ENCODE assay signal across 9 mouse cellular contexts in the genomic region with DNA sequence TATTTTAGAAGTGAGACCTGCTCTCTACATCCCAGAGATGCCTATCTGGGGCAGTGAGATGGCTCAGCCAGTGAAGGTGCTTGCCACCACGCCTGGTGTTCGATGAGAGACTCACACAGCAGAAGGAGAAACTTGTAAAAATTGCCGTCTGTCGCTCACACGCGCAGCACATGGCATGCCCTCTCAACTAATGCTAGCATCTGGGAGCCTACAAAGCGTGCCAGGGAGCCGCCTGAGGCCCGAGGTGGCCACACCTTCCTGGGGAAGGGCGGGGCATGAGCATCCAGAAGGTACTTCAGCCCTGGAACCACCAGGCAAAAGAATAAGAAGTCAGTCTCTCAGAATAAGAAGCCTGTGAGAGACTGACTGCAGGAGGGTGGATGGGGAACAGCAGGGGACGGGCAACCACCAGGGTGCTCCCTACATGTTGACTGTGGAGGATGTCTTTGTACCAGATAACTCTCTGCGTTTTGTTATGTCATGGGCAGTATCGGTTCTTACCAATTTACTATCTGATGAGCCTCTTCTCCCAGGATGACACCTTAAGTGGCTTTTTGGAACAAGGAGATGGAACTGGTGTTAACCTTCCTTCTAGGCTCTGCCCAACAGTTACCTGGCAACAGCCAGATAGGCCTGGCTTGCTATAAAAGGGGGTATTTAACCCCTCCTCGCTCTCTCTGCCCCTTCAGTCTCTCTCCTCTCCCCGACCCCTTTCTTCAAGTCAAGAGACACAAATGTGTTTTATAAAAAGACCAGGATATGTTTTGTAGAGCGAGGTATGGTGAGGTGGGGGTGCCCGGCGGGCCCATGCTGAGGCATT. TPM values are rescaled to one million over a fixed set of nuclear protein-coding genes. Genes with fewer than 3 reads are reported as not detected.
A peak's percentile ranks its signal among the peaks of the same experiment; 100 is the strongest.
DNase-seq lines count a peak whose midpoint lies in the region; ATAC-seq and TF ChIP-seq lines count a peak whose summit lies in the region.
"Had no signal": no experiment of that assay in that cellular context is flagged by ENCODE, and none has a peak within 500 bp of the region (broad histone marks: within the 10 kb centered on the region; RNA-seq: fewer than 3 reads in every experiment).

No protein-coding gene starts in this region.

- no peaks in the 10 kb centered on the region for H3K36me3 ChIP-seq in forebrain, postnatal 0 days (ENCODE audit: insufficient read depth)
- no peaks in the 10 kb centered on the region for H3K36me3 ChIP-seq in liver, embryonic 15.5 days (replicated peaks)
- H3K36me3 ChIP-seq: limb, embryonic 15.5 days had no signal

- no peak overlapping the region for H3K4me3 ChIP-seq in forebrain, postnatal 0 days (ENCODE audit: low read depth, low read length)
- no peak overlapping the region for H3K4me3 ChIP-seq in liver, embryonic 15.5 days (replicated peaks)
- H3K4me3 ChIP-seq: limb, embryonic 15.5 days had no signal

- H3K9me3 ChIP-seq in forebrain, postnatal 0 days (ENCODE audit: low read length) = no peaks in the 10 kb centered on the region
- H3K9me3 ChIP-seq in liver, embryonic 15.5 days (replicated peaks) = no peaks in the 10 kb centered on the region
- H3K9me3 ChIP-seq: limb, embryonic 15.5 days had no signal

- DNase-seq in ES-CJ7 (ENCODE audit: low read depth, low spot score) = peak; percentile 49
- DNase-seq in ZHBTc4 (ENCODE audit: low read depth, low spot score) = peak; percentile 81
- DNase-seq in forebrain, postnatal 0 days = peak; percentile 58
- DNase-seq in thymus, postnatal 25 days = no peak
- DNase-seq in cerebellum, adult 8-10 months = no peak
- DNase-seq: gastrocnemius, postnatal 14 days had no signal

- peak overlapping the region; percentile 79 for H3K27ac ChIP-seq in forebrain, postnatal 0 days (ENCODE audit: low read depth, low read length)
- H3K27ac ChIP-seq in liver, embryonic 15.5 days (replicated peaks) = peak overlapping the region; percentile 42; the same call in 1 of the 2 replicates
- H3K27ac ChIP-seq: limb, embryonic 15.5 days had no signal

- peak overlapping the region; percentile 33 for H3K4me2 ChIP-seq in forebrain, postnatal 0 days (ENCODE audit: low read depth)
- peak overlapping the region; percentile 44 for H3K4me2 ChIP-seq in liver, embryonic 15.5 days
- H3K4me2 ChIP-seq: limb, embryonic 15.5 days had no signal

- H3K27me3 ChIP-seq in forebrain, postnatal 0 days (ENCODE audit: insufficient read depth, low read length) = no peaks in the 10 kb centered on the region
- peaks cover 13% of the 10 kb centered on the region for H3K27me3 ChIP-seq in liver, embryonic 15.5 days
- H3K27me3 ChIP-seq: limb, embryonic 15.5 days had no signal

- peaks cover 18% of the 10 kb centered on the region for H3K4me1 ChIP-seq in forebrain, postnatal 0 days (ENCODE audit: insufficient read depth)
- H3K4me1 ChIP-seq in liver, embryonic 15.5 days (replicated peaks) = peaks cover 48% of the 10 kb centered on the region

- H3K9ac ChIP-seq in forebrain, postnatal 0 days = 0 out of 2 replicates have a peak overlapping the region, but pooled peaks have one; percentile 6
- H3K9ac ChIP-seq in liver, embryonic 15.5 days = no peak overlapping the region
- H3K9ac ChIP-seq: limb, embryonic 15.5 days had no signal

- TF ChIP-seq CTCF in forebrain, postnatal 0 days (IDR thresholded peaks at IDR 0.05; ENCODE audit: low read depth) = peak; percentile 21

- peak; percentile 67 for ATAC-seq in forebrain, postnatal 0 days
- 0 out of 2 replicates have a peak, but pooled peaks have one; percentile 26 for ATAC-seq in liver, embryonic 15.5 days (ENCODE audit: insufficient read depth)
- no peak for ATAC-seq in frontal cortex, adult (ENCODE audit: low TSS enrichment)

- WGBS in forebrain, postnatal 0 days = 18% methylated on average over 18 of the region's 18 CpGs
- 24% methylated on average over 18 of the region's 18 CpGs for WGBS in liver, embryonic 15.5 days (ENCODE audit: insufficient replicate concordance)

RNA-seq across cellular contexts. Expression of gene Rdm1, which starts 9.8 kb away (rescaled TPM):
- 4.4 and 5.2 TPM in 2 replicates for total RNA-seq in forebrain, postnatal 0 days (2014; rRNA removed)
- polyA plus RNA-seq in forebrain, postnatal 0 days (2015; fragmentation: Nextera tagmentation; extraction: Ambion mirVana) = 8.6 and 9.0 TPM in 2 replicates
- polyA plus RNA-seq in liver, embryonic 15.5 days (2015; fragmentation: Nextera tagmentation; extraction: Ambion mirVana) = 10.7 and 12.1 TPM in 2 replicates

RNA-seq across cellular contexts. Expression of gene Gm11634, which starts 18.1 kb away (rescaled TPM):
- total RNA-seq in forebrain, postnatal 0 days (2014; rRNA removed) = not detected in 2 replicates
- not detected in 2 replicates for polyA plus RNA-seq in forebrain, postnatal 0 days (2015; fragmentation: Nextera tagmentation; extraction: Ambion mirVana)
- 0.16 TPM in 1 of 2 replicates, not detected in the other for polyA plus RNA-seq in liver, embryonic 15.5 days (2015; fragmentation: Nextera tagmentation; extraction: Ambion mirVana)
- total RNA-seq: gastrocnemius, postnatal 14 days had no signal
- polyA plus RNA-seq: limb, embryonic 15.5 days had no signal

RNA-seq across cellular contexts. Expression of gene Tmem106a, which starts 35.1 kb away (rescaled TPM):
- 0.77 and 3.5 TPM in 2 replicates for total RNA-seq in forebrain, postnatal 0 days (2014; rRNA removed)
- polyA plus RNA-seq in forebrain, postnatal 0 days (2015; fragmentation: Nextera tagmentation; extraction: Ambion mirVana) = 2.5 and 3.4 TPM in 2 replicates
- 7.7 and 7.8 TPM in 2 replicates for polyA plus RNA-seq in liver, embryonic 15.5 days (2015; fragmentation: Nextera tagmentation; extraction: Ambion mirVana)

RNA-seq across cellular contexts. Expression of gene Arl4d, which starts 48.2 kb away (rescaled TPM):
- total RNA-seq in forebrain, postnatal 0 days (2014; rRNA removed) = 22.5 and 28.3 TPM in 2 replicates
- 13.4 and 15.7 TPM in 2 replicates for polyA plus RNA-seq in forebrain, postnatal 0 days (2015; fragmentation: Nextera tagmentation; extraction: Ambion mirVana)
- 0.82 and 0.94 TPM in 2 replicates for polyA plus RNA-seq in liver, embryonic 15.5 days (2015; fragmentation: Nextera tagmentation; extraction: Ambion mirVana)

Comparison
In these comparisons a context has a peak if more than half of its experiments do, and no peak if none do; other contexts are left out.
1. DNase-seq: peak in ES-CJ7 (single experiment), ZHBTc4 (single experiment) and forebrain, postnatal 0 days (single experiment); none in thymus, postnatal 25 days (single experiment) and cerebellum, adult 8-10 months (single experiment).